Mouse (Mus musculus) kidney, adult 8-10 months (tissue): ENCODE results near the gene Lmo2.
"Not testable (repeated sequence)": the region's sequence is repeated elsewhere in the genome, so short reads cannot be mapped to it uniquely, and the experiment has no call there.

Experiments
- DNase-seq, 2 experiments: peaks; one replicate each; pipeline ENCODE4 v3.0.0; 2022

Lmo2 gene

GRCm38 (mm10) chr2:103983146-103983545 lies 25.4 kb downstream of the Lmo2 start:
- no peak for DNase-seq

- not testable (repeated sequence) for DNase-seq
Measured at GRCm38 (mm10) chr2:103987595-103987994, 29.8 kb downstream of the Lmo2 start.

GRCm38 (mm10) chr2:103989724-103990123 lies 31.9 kb downstream of the Lmo2 start:
- DNase-seq = no peak

GRCm38 (mm10) chr2:103991303-103991702 lies 33.5 kb downstream of the Lmo2 start:
- DNase-seq = no peak

GRCm38 (mm10) chr2:103992162-103992561 lies 34.4 kb downstream of the Lmo2 start:
- DNase-seq = no peak

GRCm38 (mm10) chr2:103992618-103993332 lies 35.0 kb downstream of the Lmo2 start:
- DNase-seq = no peak

GRCm38 (mm10) chr2:104001076-104001475 lies 43.3 kb downstream of the Lmo2 start:
- DNase-seq = no peak

- no peak for DNase-seq
Measured at GRCm38 (mm10) chr2:104001861-104002260, 44.1 kb downstream of the Lmo2 start.

GRCm38 (mm10) chr2:104002711-104003413 lies 45.1 kb downstream of the Lmo2 start:
- DNase-seq = peak in 1 of 2 experiments; percentile 48

- peak in 1 of 2 experiments; percentile 42 for DNase-seq
Measured at GRCm38 (mm10) chr2:104007793-104008519, 50.2 kb downstream of the Lmo2 start.

GRCm38 (mm10) chr2:104008853-104009252 lies 51.1 kb downstream of the Lmo2 start:
- not testable (repeated sequence) for DNase-seq

- no peak for DNase-seq
Measured at GRCm38 (mm10) chr2:104023096-104023495, 65.3 kb downstream of the Lmo2 start.

GRCm38 (mm10) chr2:104024656-104025055 lies 66.9 kb downstream of the Lmo2 start:
- DNase-seq = no peak

GRCm38 (mm10) chr2:104027458-104028138 lies 69.8 kb downstream of the Lmo2 start, which contains the start of gene Fbxo3:
Fbxo3 (plus strand) TSS chr2:104027721.
- DNase-seq = peak; percentile 89 to 91

GRCm38 (mm10) chr2:104028139-104028723 lies 70.4 kb downstream of the Lmo2 start, which contains the start of gene 4931422A03Rik:
4931422A03Rik (minus strand) TSS chr2:104028361.
- DNase-seq = peak in 1 of 2 experiments; percentile 39

GRCm38 (mm10) chr2:104029074-104029473 lies 71.3 kb downstream of the Lmo2 start:
- DNase-seq = no peak

- DNase-seq = no peak
Measured at GRCm38 (mm10) chr2:104030381-104030780, 72.6 kb downstream of the Lmo2 start.
